Mouse (Mus musculus) CH12.LX (cell line): ENCODE results near the gene Cyp2c54.

ENCODE experiments used
- CTCF ChIP-seq, 2 experiments: IDR thresholded peaks in 1 of 2; conservative IDR thresholded peaks in 1 of 2; 2 replicates each; pipeline ENCODE4 v1.5.1; 2011 to 2012; ENCODE audit warnings: low read depth in 2 of 2, low read length in 2 of 2, improper control_type of control experiment in 1 of 2, inconsistent platforms in 1 of 2, mild to moderate bottlenecking in 1 of 2, moderate library complexity in 1 of 2
- E2F4 ChIP-seq: IDR thresholded peaks from 2 replicates; pipeline ENCODE4 v1.6.1; 2011; ENCODE audit warnings: low read depth, low read length, improper control_type of control experiment; ENCODE audit not compliant: insufficient replicate concordance
- ELF1 ChIP-seq: IDR thresholded peaks from 2 replicates; pipeline ENCODE4 v1.6.1; 2014; ENCODE audit warnings: low read depth, mild to moderate bottlenecking, inconsistent platforms, low read length, improper control_type of control experiment
- HCFC1 ChIP-seq: IDR thresholded peaks from 2 replicates; pipeline ENCODE4 v1.6.1; 2012; ENCODE audit warnings: low read depth, mild to moderate bottlenecking, inconsistent platforms, low read length, improper control_type of control experiment
- MXI1 ChIP-seq: IDR thresholded peaks from 2 replicates; pipeline ENCODE4 v1.6.1; 2011; ENCODE audit warnings: mild to moderate bottlenecking, low read depth, low read length, improper control_type of control experiment
- NELFE ChIP-seq: IDR thresholded peaks from 2 replicates; pipeline ENCODE4 v1.6.1; 2011; ENCODE audit warnings: low read depth, low read length, improper control_type of control experiment
- NRF1 ChIP-seq: IDR thresholded peaks from 2 replicates; pipeline ENCODE4 v1.6.1; 2014; ENCODE audit warnings: low read depth, mild to moderate bottlenecking, inconsistent platforms, low read length, improper control_type of control experiment, moderate library complexity
- POLR2A ChIP-seq: IDR thresholded peaks from 2 replicates; pipeline ENCODE4 v1.6.1; 2011; ENCODE audit warnings: low read depth, mild to moderate bottlenecking, improper control_type of control experiment, low read length

- TF ChIP-seq CTCF (conservative IDR thresholded peaks at IDR 0.05 in 1 of 2, IDR thresholded peaks at IDR 0.05 in 1 of 2; ENCODE audit: low read depth in 2 of 2, low read length in 2 of 2) (no peak), E2F4 (no peak), HCFC1 (no peak), NRF1 (no peak), POLR2A (no peak), ELF1 (no peak), MXI1 (no peak), NELFE (no peak)
Measured at GRCm38 (mm10) chr19:40073701-40074100, at the start of gene Cyp2c54.
